Mouse (Mus musculus): ENCODE data around the gene Clasp1.

DNA sequence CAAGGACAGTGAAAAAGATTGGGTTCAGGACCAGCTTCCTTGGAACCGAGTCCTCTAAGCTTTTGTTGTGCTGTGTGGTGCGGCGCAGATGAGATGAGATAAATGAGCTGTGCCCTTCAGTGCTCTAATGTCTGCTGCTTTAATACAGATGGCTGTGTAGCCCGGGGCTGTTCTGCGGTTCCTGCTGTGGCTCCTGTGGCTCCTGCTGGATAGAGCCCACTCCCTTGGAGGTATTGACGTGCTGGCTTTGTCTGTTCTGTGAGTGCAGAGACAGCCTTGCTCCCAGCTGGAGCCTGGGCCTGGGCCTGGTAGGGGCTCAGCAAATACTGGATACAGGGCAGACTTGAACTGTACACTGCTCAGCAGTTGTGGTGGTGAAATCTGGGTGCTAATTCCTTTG, 34.0 kb downstream of the Clasp1 start:
- TF ChIP-seq CTCF (IDR thresholded peaks at IDR 0.05; ENCODE audit: control insufficient read depth, insufficient read depth, low read length) = no peak
- no peak for TF ChIP-seq POLR2A (IDR thresholded peaks at IDR 0.05; ENCODE audit: borderline replicate concordance, control insufficient read depth, low read depth, low read length)
